Mouse (Mus musculus): ENCODE measurements at regions not wholly inside any gene's neighbourhood (a gene's known extent, or its start where the extent isn't known, plus 50 kb on each side); places are given as distances from the start of the nearest gene placed in this dataset.

GRCm38 (mm10) chr7:75394866-75395580 is 60.3 kb upstream of the Akap13 start:
- CTCF ChIA-PET: no interaction called here
- POLR2A ChIA-PET: interaction anchor here in 1 of 4 experiments (0.5 kb wide), 1 partner anchor 62 kb away, joined by 3 read pairs; no protein-coding TSS in a partner anchor

DNA sequence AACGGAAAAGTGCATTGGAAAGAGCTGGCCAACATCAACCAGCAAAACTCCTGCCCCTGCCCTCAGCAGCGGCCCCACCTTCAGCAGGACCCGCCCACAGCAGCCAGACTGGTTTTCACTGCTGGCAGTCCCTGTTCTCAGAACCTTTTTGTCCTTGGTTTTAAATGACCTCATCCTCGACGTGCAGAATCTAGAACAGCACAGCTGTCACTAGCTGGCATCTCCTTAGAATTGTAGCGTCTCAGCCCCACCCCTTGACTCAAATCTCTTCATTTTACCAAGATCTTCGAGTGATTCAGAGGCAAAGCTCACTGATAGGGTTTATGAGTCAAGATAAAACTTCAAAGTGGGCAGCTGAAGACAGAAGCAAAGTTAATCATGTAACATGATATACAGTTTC is 57.8 kb upstream of the Akap13 start:
- POLR2A ChIA-PET: interaction anchor here in 2 of 4 experiments (0.8 to 1.9 kb wide), 2 partner anchors 16 to 27 kb away, joined by 4 to 6 read pairs; no protein-coding TSS in a partner anchor

DNA sequence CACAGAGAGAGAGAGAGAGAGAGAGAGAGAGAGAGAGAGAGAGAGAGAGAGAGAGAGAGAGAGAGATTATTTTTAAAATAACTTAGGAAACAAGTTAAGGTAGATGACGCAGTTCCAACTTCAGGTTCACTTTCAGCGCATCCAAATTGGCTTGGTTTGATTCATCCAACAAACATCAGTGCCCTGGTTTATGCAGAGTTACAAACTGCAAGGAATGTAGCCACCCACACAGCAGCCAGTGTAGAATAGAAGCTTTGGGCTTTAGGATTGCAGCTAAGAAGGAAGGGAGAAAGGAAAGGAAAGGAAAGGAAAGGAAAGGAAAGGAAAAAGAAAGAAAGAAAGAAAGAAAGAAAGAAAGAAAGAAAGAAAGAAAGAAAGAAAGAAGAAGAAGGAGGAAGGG is 56.9 kb upstream of the Akap13 start:
- ChIA-PET CTCF (interaction anchor here (0.6 to 1.9 kb wide), 10 partner anchors 9 to 1840 kb away, joined by 3 to 10 read pairs (median 4); no protein-coding TSS in a partner anchor), POLR2A (interaction anchor here in 1 of 4 experiments (0.8 kb wide), 1 partner anchor 81 kb away, joined by 6 read pairs; no protein-coding TSS in a partner anchor)

More for the DNA sequence above, 57.8 kb upstream of the Akap13 start:
- CTCF ChIA-PET: interaction anchor here in 2 of 4 experiments (0.7 to 1.9 kb wide), 2 partner anchors 27 kb away, joined by 3 to 6 read pairs; no protein-coding TSS in a partner anchor

GRCm38 (mm10) chr7:75398904-75399724 is 56.2 kb upstream of the Akap13 start:
- ChIA-PET CTCF (interaction anchor here (0.6 to 1.9 kb wide), 13 partner anchors 10 to 1841 kb away, joined by 3 to 10 read pairs (median 3); no protein-coding TSS in a partner anchor), POLR2A (interaction anchor here in 2 of 4 experiments (0.5 to 0.9 kb wide), 3 partner anchors 15 to 80 kb away, joined by 3 to 6 read pairs (median 5); no protein-coding TSS in a partner anchor)

- CTCF ChIA-PET: interaction anchor here in 1 of 4 experiments (0.6 kb wide), 1 partner anchor 8 kb away, joined by 3 read pairs; no protein-coding TSS in a partner anchor
These were observed 54.9 kb upstream of the Akap13 start for GRCm38 (mm10) chr7:75400471-75400870.

DNA sequence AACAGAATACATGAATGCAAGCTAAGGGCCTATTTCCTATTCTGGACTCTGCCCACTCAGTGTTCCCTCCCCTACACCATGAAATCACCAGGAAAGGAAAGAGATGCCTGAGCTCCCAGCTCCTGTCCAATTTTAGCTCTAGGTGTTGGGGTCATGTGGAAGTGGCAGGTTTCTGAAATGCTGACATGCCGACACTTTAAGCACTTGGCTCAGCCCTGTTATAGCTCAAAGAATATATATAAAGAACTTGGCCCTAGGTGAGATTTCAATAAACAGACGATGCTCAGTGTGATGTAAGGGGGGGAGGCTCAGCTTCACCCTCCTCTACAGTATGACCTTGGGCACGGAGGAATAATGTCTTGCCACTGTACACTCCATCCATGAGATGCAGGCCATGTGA is 50.4 kb upstream of the Akap13 start:
- CTCF ChIA-PET: no interaction called here

More at GRCm38 (mm10) chr7:75400471-75400870, 54.9 kb upstream of the Akap13 start:
- POLR2A ChIA-PET: interaction anchor here in 1 of 4 experiments (0.6 kb wide), 1 partner anchor 100 kb away, joined by 3 read pairs; no protein-coding TSS in a partner anchor

More for the DNA sequence above, 50.4 kb upstream of the Akap13 start:
- POLR2A ChIA-PET: no interaction called here

Data from embryonic stem cell, embryonic (primary cell).